Mouse (Mus musculus) embryonic facial prominence, embryonic 12.5 days (tissue): ENCODE data around the gene Fubp1. TPM values are rescaled to one million over a fixed set of nuclear protein-coding genes. Genes with fewer than 3 reads are reported as not detected.

Experiments used
- ATAC-seq: fragments of 200-750 bp; cut with Nextera tagmentation; 2 replicates; pipeline ENCODE4 v1.8.0; 2017; ENCODE audit not compliant: insufficient number of reproducible peaks, insufficient read depth, low FRiP score, low TSS enrichment
- H3K27ac ChIP-seq: fragments of 300-500 bp; sonication (generic); 2 replicates; pipeline ENCODE4 v1.5.1; 2016; ENCODE audit warnings: mild to moderate bottlenecking
- H3K27me3 ChIP-seq: fragments of 300-500 bp; sonication (generic); 2 replicates; pipeline ENCODE4 v1.6.1; 2016; ENCODE audit warnings: mild to moderate bottlenecking, moderate library complexity
- H3K36me3 ChIP-seq: fragments of 300-500 bp; sonication (generic); 2 replicates; pipeline ENCODE4 v1.6.1; 2016; ENCODE audit warnings: mild to moderate bottlenecking
- H3K4me1 ChIP-seq: fragments of 300-500 bp; sonication (generic); 2 replicates; pipeline ENCODE4 v1.6.1; 2016
- H3K4me2 ChIP-seq: fragments of 300-500 bp; sonication (generic); replicated peaks from 2 replicates; pipeline ENCODE4 v1.6.1; 2016; ENCODE audit warnings: mild to moderate bottlenecking, moderate library complexity
- H3K4me3 ChIP-seq: fragments of 300-500 bp; sonication (generic); 2 replicates; pipeline ENCODE4 v1.5.1; 2016; ENCODE audit warnings: mild to moderate bottlenecking
- H3K9ac ChIP-seq: fragments of 300-500 bp; sonication (generic); 2 replicates; pipeline ENCODE4 v1.6.1; 2016; ENCODE audit warnings: mild to moderate bottlenecking, moderate library complexity
- H3K9me3 ChIP-seq: fragments of 300-500 bp; sonication (generic); 2 replicates; pipeline ENCODE4 v1.6.1; 2016; ENCODE audit warnings: mild to moderate bottlenecking, moderate library complexity
- WGBS: fragments of 180-500 bp; shearing (Covaris S2); methylation state at CpG from one replicate; pipeline ENCODE4 v1.1.7; 2016; 5-methylcytosine and 5-hydroxymethylcytosine counted together
- polyA plus RNA-seq: library from polyadenylated mRNA; unstranded; fragments of >200 nt; fragmentation: Nextera tagmentation; extraction: Ambion mirVana; gene quantifications from 2 replicates; pipeline ENCODE4 v1.2.1, GENCODE M21; 2016

Fubp1 gene
- polyA plus RNA-seq, 1 experiment from 2014 or later = 370 TPM

DNA sequence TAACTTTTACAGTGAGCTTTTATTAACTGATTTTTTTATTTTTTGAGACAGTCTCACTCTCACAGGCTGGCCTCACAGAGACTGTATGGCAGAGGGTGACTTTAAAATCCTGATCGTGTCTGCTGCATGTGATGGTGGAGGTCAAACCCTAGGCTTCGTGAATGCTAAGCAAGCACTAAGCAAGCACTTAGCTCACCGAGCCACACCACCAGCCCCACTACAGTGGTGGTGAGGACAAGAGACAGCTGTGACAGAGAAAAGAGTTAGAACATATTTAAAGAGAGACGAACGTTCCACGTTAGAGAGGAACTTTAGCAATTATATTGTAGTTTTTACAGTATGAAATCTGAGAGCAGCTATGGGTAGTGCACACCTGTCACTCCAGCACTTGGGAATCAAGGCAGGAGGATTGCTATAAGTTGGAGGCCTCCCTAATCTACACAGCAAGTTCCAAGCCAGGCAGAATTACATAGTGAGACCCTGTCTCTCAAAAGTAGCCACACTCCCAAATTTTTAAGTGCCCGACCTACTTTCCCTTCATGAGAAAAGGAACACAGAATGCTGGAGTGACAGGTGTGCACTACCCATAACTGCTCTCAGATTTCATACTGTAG, 37.8 kb upstream of the Fubp1 start:
- Histone ChIP-seq H3K9me3 (no peaks in the 10 kb centered on the region), H3K4me2 (no peak overlapping the region), H3K36me3 (no peaks in the 10 kb centered on the region), H3K27ac (no peak overlapping the region), H3K4me3 (no peak overlapping the region), H3K4me1 (no peaks in the 10 kb centered on the region; the same call in 1 of the 2 replicates), H3K27me3 (no peaks in the 10 kb centered on the region), H3K9ac (no peak overlapping the region)
- ATAC-seq = no peak
- WGBS = 66% methylated on average over 7 of the region's 7 CpGs

DNA sequence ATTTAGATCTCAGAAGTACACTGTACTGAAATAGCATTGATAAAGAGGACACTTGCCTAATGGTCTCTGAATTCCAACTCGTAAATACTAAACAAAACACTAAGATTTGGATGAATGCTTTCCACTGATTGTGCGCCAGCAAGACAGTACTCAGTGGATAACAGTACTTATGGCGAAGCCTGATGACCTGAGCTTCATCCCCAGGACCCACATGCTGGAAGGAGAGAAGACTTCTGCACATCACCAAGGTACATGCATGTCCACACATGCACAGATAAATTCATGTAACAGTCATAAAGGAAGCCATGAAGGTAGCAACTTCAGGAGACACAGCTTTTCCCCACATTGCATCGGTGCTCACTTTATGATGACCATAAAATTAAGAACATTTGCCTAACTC, 31.4 kb upstream of the Fubp1 start:
- no peak overlapping the region for H3K27ac ChIP-seq

DNA sequence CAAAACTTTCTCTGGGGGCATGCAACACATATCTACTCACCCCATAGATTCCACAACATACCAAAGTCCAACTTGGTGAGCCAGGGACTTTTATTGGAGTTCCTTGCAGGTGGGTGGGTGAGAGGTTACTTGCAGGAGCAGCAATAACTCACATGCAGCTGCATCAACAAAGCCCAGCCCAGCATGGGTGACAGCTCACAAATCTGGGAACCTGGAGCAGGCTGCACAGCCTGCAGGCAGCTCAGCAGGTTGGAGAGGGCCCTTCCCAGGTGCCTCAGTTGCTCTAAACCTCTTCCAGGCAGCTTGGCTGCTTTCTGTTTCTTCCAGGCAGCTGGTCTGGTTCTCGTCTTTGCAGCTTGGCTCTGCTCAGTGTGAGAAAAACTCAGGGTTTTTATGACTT, 30.9 kb upstream of the Fubp1 start:
- no peak overlapping the region for H3K4me2 ChIP-seq
- WGBS = 38% methylated on average over 1 of the region's 1 CpGs

More for the DNA sequence above, 31.4 kb upstream of the Fubp1 start:
- Histone ChIP-seq H3K4me3 (no peak overlapping the region), H3K9me3 (no peaks in the 10 kb centered on the region), H3K27me3 (no peaks in the 10 kb centered on the region), H3K4me2 (no peak overlapping the region), H3K4me1 (no peaks in the 10 kb centered on the region), H3K36me3 (0 out of 2 replicates have a peak, but pooled peaks cover 12% of the 10 kb centered on the region), H3K9ac (no peak overlapping the region)
- no peak for ATAC-seq
- WGBS = 83% methylated on average over 4 of the region's 4 CpGs

DNA sequence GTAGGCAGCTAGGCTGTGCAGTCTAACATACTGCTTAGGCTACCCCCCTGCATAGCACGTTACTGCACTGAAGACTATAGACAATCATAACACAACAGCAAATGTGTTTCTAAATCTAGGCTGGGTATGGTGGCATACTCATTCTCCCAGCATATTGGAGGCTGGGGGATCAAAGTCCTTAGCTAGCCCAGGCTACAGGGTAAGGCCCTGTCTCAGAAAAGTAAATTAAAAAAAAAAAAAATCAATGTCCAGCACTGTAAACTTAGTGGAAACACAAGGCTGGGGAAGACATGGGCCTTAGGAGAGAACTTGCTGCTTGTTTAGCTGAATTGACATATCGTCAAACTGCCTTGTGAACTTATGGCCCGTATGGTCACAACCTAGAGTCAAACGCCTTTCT, 29.6 kb upstream of the Fubp1 start:
- Histone ChIP-seq H3K4me3 (no peak overlapping the region), H3K27ac (no peak overlapping the region), H3K4me2 (no peak overlapping the region), H3K9ac (no peak overlapping the region), H3K9me3 (no peaks in the 10 kb centered on the region), H3K4me1 (no peaks in the 10 kb centered on the region), H3K36me3 (0 out of 2 replicates have a peak, but pooled peaks cover 15% of the 10 kb centered on the region), H3K27me3 (no peaks in the 10 kb centered on the region)
- 92% methylated on average over 4 of the region's 4 CpGs for WGBS
- ATAC-seq = no peak

More for the DNA sequence above, 30.9 kb upstream of the Fubp1 start:
- Histone ChIP-seq H3K27me3 (no peaks in the 10 kb centered on the region), H3K4me1 (no peaks in the 10 kb centered on the region), H3K9me3 (no peaks in the 10 kb centered on the region), H3K4me3 (no peak overlapping the region), H3K36me3 (0 out of 2 replicates have a peak, but pooled peaks cover 12% of the 10 kb centered on the region), H3K27ac (no peak overlapping the region), H3K9ac (no peak overlapping the region)
- ATAC-seq = no peak

DNA sequence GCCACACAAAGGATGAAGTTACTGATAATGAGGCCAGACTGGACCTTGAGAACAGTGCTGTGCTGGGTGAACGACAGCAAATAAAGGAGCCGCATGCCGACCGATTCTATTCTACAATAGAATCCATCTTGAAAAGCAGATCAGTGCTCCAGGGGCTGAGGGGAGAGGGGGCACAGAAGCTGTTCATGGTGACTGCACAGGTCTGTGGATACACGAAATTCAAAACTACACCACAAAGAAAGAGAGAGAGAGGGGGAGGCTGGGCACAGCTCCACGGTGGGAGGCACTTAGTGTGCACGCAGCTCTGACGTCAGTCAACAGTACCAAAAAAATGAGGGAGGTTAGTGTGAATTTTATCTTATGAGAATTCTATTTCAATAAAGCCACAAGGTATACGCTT, 26.7 kb upstream of the Fubp1 start:
- 80% methylated on average over 9 of the region's 9 CpGs for WGBS
- Histone ChIP-seq H3K4me2 (no peak overlapping the region), H3K36me3 (0 out of 2 replicates have a peak, but pooled peaks cover 15% of the 10 kb centered on the region), H3K9me3 (no peaks in the 10 kb centered on the region), H3K27me3 (no peaks in the 10 kb centered on the region), H3K9ac (no peak overlapping the region), H3K4me3 (no peak overlapping the region), H3K27ac (no peak overlapping the region), H3K4me1 (no peaks in the 10 kb centered on the region)
- ATAC-seq = no peak

DNA sequence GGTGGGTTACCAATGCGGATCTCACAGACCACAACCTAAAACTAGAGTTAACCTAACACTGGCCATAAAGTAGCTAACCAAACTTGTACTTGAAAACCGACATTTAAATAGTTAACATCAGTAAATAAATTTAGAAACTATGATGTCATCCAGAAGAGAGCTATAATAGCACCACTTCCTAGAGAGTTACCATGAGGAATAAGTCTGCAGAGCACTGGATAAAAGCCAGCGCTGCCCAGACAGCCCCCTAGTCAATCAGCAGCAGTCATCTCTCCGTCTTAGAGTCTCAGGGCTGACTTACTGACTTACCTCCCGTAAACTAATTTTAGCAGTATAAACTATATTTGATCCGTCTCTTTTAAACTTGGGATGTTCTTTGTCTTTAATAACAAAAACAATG, 24.1 kb upstream of the Fubp1 start:
- Histone ChIP-seq H3K9ac (no peak overlapping the region), H3K36me3 (0 out of 2 replicates have a peak, but pooled peaks cover 12% of the 10 kb centered on the region), H3K4me3 (no peak overlapping the region), H3K4me1 (peaks cover 2% of the 10 kb centered on the region; the same call in 1 of the 2 replicates), H3K9me3 (no peaks in the 10 kb centered on the region), H3K27me3 (no peaks in the 10 kb centered on the region), H3K4me2 (no peak overlapping the region), H3K27ac (no peak overlapping the region)
- WGBS = 80% methylated on average over 6 of the region's 6 CpGs
- ATAC-seq = no peak

DNA sequence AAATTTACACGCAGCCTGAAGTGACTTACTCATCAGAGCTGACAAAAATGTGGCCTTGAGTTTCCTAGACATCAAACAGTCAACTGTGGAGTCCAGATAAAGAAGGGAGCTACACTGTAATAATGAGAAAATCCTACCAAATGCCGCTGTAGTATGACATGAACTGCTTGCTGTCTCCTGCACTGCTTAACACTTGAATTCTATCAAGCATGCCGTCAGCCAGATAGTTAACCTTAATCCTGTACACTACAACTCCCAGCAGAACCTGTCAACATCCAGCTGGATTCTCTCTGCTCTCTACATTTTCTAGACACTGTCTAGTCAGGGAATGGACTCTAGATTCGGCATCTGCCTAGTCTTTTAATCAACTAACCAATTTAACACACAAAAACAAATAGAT, 20.9 kb upstream of the Fubp1 start:
- no peak overlapping the region for H3K4me3 ChIP-seq
- 72% methylated on average over 4 of the region's 4 CpGs for WGBS
- H3K4me1 ChIP-seq = peaks cover 10% of the 10 kb centered on the region
- H3K9ac ChIP-seq = no peak overlapping the region
- no peaks in the 10 kb centered on the region for H3K9me3 ChIP-seq
- 0 out of 2 replicates have a peak, but pooled peaks cover 3% of the 10 kb centered on the region for H3K36me3 ChIP-seq
- ATAC-seq = no peak
- H3K27ac ChIP-seq = 0 out of 2 replicates have a peak overlapping the region, but pooled peaks have one; percentile 23
- no peak overlapping the region for H3K4me2 ChIP-seq
- H3K27me3 ChIP-seq = no peaks in the 10 kb centered on the region

DNA sequence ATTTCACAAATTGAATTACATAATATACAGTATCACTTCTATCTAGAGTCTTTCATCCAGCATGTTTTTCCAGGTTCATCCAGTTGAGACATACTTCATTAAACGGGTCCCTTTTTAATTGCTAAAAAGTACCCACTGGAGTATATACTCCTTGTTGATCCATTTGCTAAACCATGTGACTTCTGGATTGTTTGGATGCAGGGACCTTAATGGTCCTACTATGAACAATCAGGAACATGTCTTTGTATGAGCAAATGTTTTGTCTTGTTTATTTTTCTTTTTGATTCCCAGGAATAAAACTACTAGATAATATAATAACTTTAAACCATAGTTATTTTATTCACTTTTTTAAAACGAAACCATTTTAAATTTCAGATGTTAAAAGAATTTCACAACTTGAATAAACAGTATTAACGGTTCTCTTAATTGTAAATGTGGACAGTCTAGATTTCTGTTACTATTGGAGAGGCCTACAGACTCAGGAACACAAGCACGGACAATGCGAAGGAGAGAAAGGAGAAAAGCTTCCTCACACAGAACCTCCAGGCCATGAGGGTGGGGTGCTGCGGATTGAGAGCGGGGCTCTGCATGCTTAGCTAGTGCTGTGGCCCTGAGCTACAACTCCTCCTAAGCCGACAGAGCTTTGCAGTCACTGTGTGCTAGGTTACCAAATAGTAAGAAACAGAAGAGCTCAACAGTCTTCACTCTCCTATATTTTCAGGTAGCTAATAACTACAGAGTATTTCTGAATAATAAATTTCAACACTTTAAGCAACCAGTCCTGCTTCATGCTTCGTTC, 19.3 kb upstream of the Fubp1 start:
- no peak for ATAC-seq
- H3K27ac ChIP-seq = 0 out of 2 replicates have a peak overlapping the region, but pooled peaks have one; percentile 6
- H3K4me2 ChIP-seq = peak overlapping the region; percentile 63
- peaks cover 10% of the 10 kb centered on the region for H3K4me1 ChIP-seq
- no peaks in the 10 kb centered on the region for H3K36me3 ChIP-seq
- no peaks in the 10 kb centered on the region for H3K9me3 ChIP-seq
- no peak overlapping the region for H3K9ac ChIP-seq
- 76% methylated on average over 9 of the region's 9 CpGs for WGBS
- H3K4me3 ChIP-seq = peak overlapping the region; percentile 22
- no peaks in the 10 kb centered on the region for H3K27me3 ChIP-seq

DNA sequence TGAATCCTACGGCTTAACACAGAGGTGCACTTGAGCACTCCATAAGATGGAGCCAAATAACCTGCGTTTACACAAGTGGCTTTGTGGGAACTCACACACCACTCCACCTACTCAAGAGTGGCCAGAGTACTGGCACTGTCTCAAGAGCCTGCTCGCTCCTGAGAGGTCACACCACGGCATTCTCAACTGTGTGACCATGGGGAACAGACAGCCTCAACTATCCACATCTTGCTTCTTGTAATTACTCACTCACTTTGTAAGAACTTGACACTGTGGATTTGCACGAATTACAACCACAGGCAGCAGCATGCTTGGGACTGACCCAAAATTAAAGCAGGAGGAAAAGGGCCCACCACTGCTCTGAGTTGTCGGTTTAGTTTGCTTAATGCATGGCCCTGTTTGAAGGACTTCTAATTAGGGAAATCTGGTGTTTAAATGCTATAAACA, 18.4 kb upstream of the Fubp1 start:
- Histone ChIP-seq H3K36me3 (no peaks in the 10 kb centered on the region), H3K9ac (peak overlapping the region; percentile 49), H3K4me3 (peak overlapping the region; percentile 39), H3K27me3 (no peaks in the 10 kb centered on the region), H3K4me1 (peaks cover 10% of the 10 kb centered on the region), H3K27ac (peak overlapping the region; percentile 58; the same call in 1 of the 2 replicates), H3K9me3 (no peaks in the 10 kb centered on the region), H3K4me2 (peak overlapping the region; percentile 63)
- WGBS = 21% methylated on average over 6 of the region's 6 CpGs
- peak; percentile 68 for ATAC-seq

DNA sequence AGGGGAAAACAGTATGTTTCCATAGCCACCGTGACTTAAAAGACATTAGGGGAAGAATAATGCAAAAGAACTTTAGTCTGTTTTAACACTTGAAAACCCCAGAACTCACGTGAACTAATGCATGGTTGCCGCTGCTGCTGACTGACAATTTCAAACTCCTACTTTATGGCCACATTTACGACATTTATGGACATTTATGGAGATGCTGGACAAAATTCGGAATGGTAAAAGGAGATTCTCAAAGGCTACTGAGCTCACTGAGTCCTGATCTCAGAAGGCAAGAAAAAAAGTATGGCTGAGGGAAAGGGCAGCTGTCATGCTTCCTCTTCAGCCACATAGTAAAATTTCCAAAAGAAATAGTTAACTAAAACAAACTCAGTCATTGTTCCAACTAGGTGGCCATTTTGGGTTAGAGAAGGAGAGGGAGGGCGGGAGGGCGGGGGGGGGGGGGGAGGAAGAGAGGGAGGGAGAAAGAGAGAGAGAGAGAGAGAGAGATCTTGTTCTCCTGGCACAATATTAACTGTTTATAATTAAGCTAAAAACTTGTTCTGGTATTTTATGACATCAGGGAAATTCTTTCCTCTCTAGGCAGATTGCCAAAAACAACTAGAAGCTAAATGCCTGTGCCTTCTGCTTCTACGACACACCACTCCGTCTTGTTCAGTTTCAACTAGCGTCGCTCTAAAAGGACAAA, 17.8 kb upstream of the Fubp1 start:
- Histone ChIP-seq H3K27ac (peak overlapping the region; percentile 58), H3K9ac (peak overlapping the region; percentile 49), H3K9me3 (no peaks in the 10 kb centered on the region), H3K4me2 (peak overlapping the region; percentile 63), H3K27me3 (no peaks in the 10 kb centered on the region), H3K36me3 (no peaks in the 10 kb centered on the region), H3K4me1 (peaks cover 10% of the 10 kb centered on the region), H3K4me3 (peak overlapping the region; percentile 39)
- ATAC-seq = no peak
- WGBS = 26% methylated on average over 11 of the region's 11 CpGs

DNA sequence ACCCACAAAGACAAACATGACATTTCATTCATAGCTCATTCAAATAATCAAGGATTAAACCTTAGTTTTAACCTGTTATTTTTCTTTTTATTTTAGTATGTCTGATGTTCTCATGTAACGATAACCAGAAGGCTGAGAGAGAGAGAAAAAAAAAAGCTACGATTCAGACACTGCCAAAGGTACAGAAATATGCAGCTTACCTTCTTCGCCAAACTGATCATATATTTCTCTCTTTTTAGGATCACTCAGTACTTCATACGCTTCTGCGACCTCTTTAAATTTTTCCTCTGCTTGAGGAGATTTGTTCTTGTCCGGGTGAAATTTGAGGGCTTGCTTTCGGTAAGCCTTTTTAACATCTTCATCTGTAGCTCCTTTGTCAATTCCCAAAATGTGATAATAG, 17.0 kb upstream of the Fubp1 start:
- H3K27ac ChIP-seq = peak overlapping the region; percentile 85
- H3K4me1 ChIP-seq = peaks cover 10% of the 10 kb centered on the region
- peak overlapping the region; percentile 33 for H3K9ac ChIP-seq
- ATAC-seq = no peak
- H3K36me3 ChIP-seq = no peaks in the 10 kb centered on the region
- WGBS = 3% methylated on average over 7 of the region's 7 CpGs
- peak overlapping the region; percentile 49 for H3K4me2 ChIP-seq
- peak overlapping the region; percentile 42 for H3K4me3 ChIP-seq
- no peaks in the 10 kb centered on the region for H3K9me3 ChIP-seq
- no peaks in the 10 kb centered on the region for H3K27me3 ChIP-seq
